Mouse (Mus musculus) kidney, adult 2 months (tissue): ENCODE measurements around the gene Arid3b.

ENCODE experiments used
- CTCF ChIP-seq: fragments of 200-500 bp; conservative IDR thresholded peaks from 2 replicates; pipeline ENCODE4 v1.5.1; 2011; ENCODE audit warnings: low read depth, mild to moderate bottlenecking, control low read depth, low read length, moderate library complexity, mixed read lengths; ENCODE audit not compliant: insufficient read depth, insufficient read length
- POLR2A ChIP-seq: fragments of 200-500 bp; IDR thresholded peaks from one replicate; pipeline ENCODE4 v1.6.1; 2011; ENCODE audit warnings: low read depth, low read length, control low read depth

DNA sequence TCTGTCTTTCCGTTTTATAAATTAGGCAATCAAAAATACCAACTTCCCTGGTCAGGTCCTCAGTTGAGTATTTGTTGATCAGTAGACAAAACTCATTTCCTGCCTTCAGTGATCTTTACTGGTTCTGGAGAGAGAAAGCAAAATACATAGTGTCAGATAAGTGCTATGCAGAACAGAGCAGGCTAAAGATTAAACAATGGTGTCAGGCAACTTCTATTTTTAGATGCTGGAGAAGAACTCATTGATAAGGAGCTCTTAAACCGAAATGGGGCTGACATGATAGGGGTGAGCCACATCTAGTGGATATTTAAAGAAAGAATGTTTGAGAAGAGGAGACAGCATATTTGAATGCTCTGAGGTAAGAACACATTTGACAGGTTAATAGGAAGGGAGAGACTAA is 2.4 kb upstream of the Arid3b start:
- TF ChIP-seq CTCF (no peak), POLR2A (no peak)
